Mouse (Mus musculus) heart, embryonic 14.5 days (tissue): ENCODE results near the gene Bnip1. TPM values are rescaled to one million over a fixed set of nuclear protein-coding genes. Genes with fewer than 3 reads are reported as not detected.

Experiments used
- ATAC-seq: fragments of 200-750 bp; cut with Nextera tagmentation; 2 replicates; pipeline ENCODE4 v1.8.0; 2017; ENCODE audit warnings: low read depth, moderate TSS enrichment; ENCODE audit not compliant: insufficient number of reproducible peaks, insufficient read depth, low FRiP score
- H3K27ac ChIP-seq, 2 experiments: fragments of 200-500 bp in 1 of 2; fragments of 300-500 bp in 1 of 2; sonication (generic) in 1 of 2; replicated peaks in 1 of 2; 2 replicates each; pipeline ENCODE4 v1.5.1; 2012 to 2014; ENCODE audit warnings: low read depth in 2 of 2, low read length in 2 of 2, control low read depth in 1 of 2, mild to moderate bottlenecking in 1 of 2, mixed read lengths in 1 of 2; ENCODE audit not compliant: control insufficient read depth in 1 of 2, insufficient read depth in 1 of 2
- H3K27me3 ChIP-seq: fragments of 300-500 bp; sonication (generic); 2 replicates; pipeline ENCODE4 v1.6.1; 2014; ENCODE audit warnings: mild to moderate bottlenecking, low read length, control low read depth; ENCODE audit not compliant: control insufficient read depth, insufficient read depth
- H3K36me3 ChIP-seq: fragments of 300-500 bp; sonication (generic); 2 replicates; pipeline ENCODE4 v1.6.1; 2014; ENCODE audit warnings: mild to moderate bottlenecking, control low read depth, low read length, mixed read lengths; ENCODE audit not compliant: control insufficient read depth, insufficient read depth
- H3K4me1 ChIP-seq, 2 experiments: fragments of 200-500 bp in 1 of 2; fragments of 300-500 bp in 1 of 2; sonication (generic) in 1 of 2; 2 replicates each; pipeline ENCODE4 v1.6.1; 2012 to 2014; ENCODE audit warnings: low read length in 2 of 2, control low read depth in 1 of 2, mixed read lengths in 1 of 2; ENCODE audit not compliant: control insufficient read depth in 2 of 2, insufficient read depth in 2 of 2
- H3K4me2 ChIP-seq: fragments of 300-500 bp; sonication (generic); 2 replicates; pipeline ENCODE4 v1.6.1; 2014; ENCODE audit warnings: mild to moderate bottlenecking, low read length
- H3K4me3 ChIP-seq, 2 experiments: fragments of 200-500 bp in 1 of 2; fragments of 300-500 bp in 1 of 2; sonication (generic) in 1 of 2; 2 replicates each; pipeline ENCODE4 v1.5.1; 2012 to 2014; ENCODE audit warnings: low read length in 2 of 2, mild to moderate bottlenecking in 2 of 2, control low read depth in 1 of 2, low read depth in 1 of 2, moderate library complexity in 1 of 2; ENCODE audit not compliant: control insufficient read depth in 1 of 2, insufficient read depth in 1 of 2
- H3K9ac ChIP-seq: fragments of 300-500 bp; sonication (generic); 2 replicates; pipeline ENCODE4 v1.6.1; 2014; ENCODE audit warnings: mild to moderate bottlenecking, low read length
- H3K9me3 ChIP-seq: fragments of 300-500 bp; sonication (generic); 2 replicates; pipeline ENCODE4 v1.6.1; 2016; ENCODE audit warnings: low read length, control low read depth; ENCODE audit not compliant: control insufficient read depth
- WGBS: fragments of 180-500 bp; shearing (Covaris S2); extraction: QIAGEN DNeasy Blood & Tissue Kit; methylation state at CpG from one replicate; pipeline ENCODE4 v1.1.7; 2014; 5-methylcytosine and 5-hydroxymethylcytosine counted together
- polyA plus RNA-seq: library from polyadenylated mRNA; unstranded; fragments of >200 nt; fragmentation: Nextera tagmentation; extraction: Ambion mirVana; gene quantifications from 2 replicates; pipeline ENCODE4 v1.2.1, GENCODE M21; 2014

Gene Bnip1
- polyA plus RNA-seq, 1 experiment from 2014 or later: 54.9 TPM

- no peak for ATAC-seq
- 10% methylated on average over 7 of the region's 7 CpGs for WGBS
- Histone ChIP-seq H3K27me3 (peaks cover 50% of the 10 kb centered on the region), H3K4me3 (peak overlapping the region; percentile 63 to 81), H3K27ac (peak overlapping the region; percentile 76 to 97), H3K9ac (peak overlapping the region; percentile 100), H3K4me2 (peak overlapping the region; percentile 84), H3K4me1 (peaks cover 3 to 8% of the 10 kb centered on the region in 2 experiments; a peak in 3 of 4 replicates), H3K36me3 (peaks cover 60% of the 10 kb centered on the region), H3K9me3 (no peaks in the 10 kb centered on the region; the same call in 1 of the 2 replicates)
Measured at GRCm38 (mm10) chr17:26837546-26837985, 56.7 kb downstream of the Bnip1 start.

DNA sequence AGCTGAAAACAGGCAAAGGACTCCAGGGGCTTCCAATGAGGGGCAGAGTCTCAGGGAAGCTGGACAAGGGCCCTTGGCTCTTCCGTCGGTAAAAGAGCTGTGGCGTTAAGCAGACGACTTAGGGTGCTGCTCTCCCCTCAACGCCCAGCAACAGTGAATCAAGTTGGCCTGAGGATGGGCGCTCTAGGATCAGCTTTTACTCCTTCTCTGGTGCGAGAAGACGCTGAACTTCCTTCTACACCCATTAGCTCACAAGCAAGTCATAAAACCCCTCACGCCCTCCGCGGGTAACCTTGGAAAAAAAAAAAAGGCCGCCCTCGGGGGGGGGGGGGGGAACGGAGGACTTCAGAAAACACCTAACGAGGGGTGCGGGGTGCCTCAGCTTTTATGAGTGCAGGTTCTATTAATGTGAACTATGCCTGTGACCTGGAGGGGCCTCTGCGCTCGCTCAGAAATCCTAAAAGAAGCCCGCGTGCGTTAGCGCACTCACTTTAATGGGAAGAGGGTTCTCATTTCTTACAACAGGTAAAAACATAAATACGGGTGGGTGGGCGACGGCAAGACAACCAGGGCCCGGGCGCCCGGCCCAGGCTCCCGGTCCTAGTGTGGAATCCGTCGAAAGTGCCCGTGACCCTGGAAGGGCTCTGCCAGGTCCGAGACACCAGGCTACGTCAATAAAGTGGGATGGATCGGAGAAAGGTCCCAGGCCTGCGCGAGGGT is 57.5 kb downstream of the Bnip1 start:
- H3K4me1 ChIP-seq: peaks cover 3 to 12% of the 10 kb centered on the region in 2 experiments; a peak in 3 of 4 replicates

GRCm38 (mm10) chr17:26838911-26839717 is 58.2 kb downstream of the Bnip1 start:
- WGBS: 2% methylated on average over 86 of the region's 87 CpGs
- peaks cover 49% of the 10 kb centered on the region for H3K36me3 ChIP-seq
- ATAC-seq: no peak

More for the DNA sequence above, 57.5 kb downstream of the Bnip1 start:
- peak overlapping the region; percentile 84 for H3K4me2 ChIP-seq
- H3K36me3 ChIP-seq: peaks cover 57% of the 10 kb centered on the region
- H3K9me3 ChIP-seq: no peaks in the 10 kb centered on the region; the same call in 1 of the 2 replicates
- peak overlapping the region; percentile 63 to 81 for H3K4me3 ChIP-seq
- peak overlapping the region; percentile 69 to 97 for H3K27ac ChIP-seq
- no peak for ATAC-seq
- peaks cover 54% of the 10 kb centered on the region for H3K27me3 ChIP-seq
- peak overlapping the region; percentile 100 for H3K9ac ChIP-seq
- WGBS: 6% methylated on average over 37 of the region's 37 CpGs

GRCm38 (mm10) chr17:26839718-26840438 is 59.0 kb downstream of the Bnip1 start:
- Histone ChIP-seq H3K4me3 (peak overlapping the region; percentile 63 to 81), H3K36me3 (peaks cover 42% of the 10 kb centered on the region), H3K4me2 (peak overlapping the region; percentile 84), H3K27me3 (peaks cover 54% of the 10 kb centered on the region), H3K27ac (peak overlapping the region; percentile 81 to 97), H3K9ac (peak overlapping the region; percentile 100), H3K9me3 (no peaks in the 10 kb centered on the region), H3K4me1 (peaks cover 3 to 12% of the 10 kb centered on the region in 2 experiments; a peak in 3 of 4 replicates)
- no peak for ATAC-seq
- WGBS: 3% methylated on average over 26 of the region's 26 CpGs

More at GRCm38 (mm10) chr17:26838911-26839717, 58.2 kb downstream of the Bnip1 start:
- Histone ChIP-seq H3K9ac (peak overlapping the region; percentile 100), H3K4me3 (peak overlapping the region; percentile 63 to 81), H3K4me2 (peak overlapping the region; percentile 84), H3K9me3 (no peaks in the 10 kb centered on the region), H3K4me1 (peaks cover 3 to 12% of the 10 kb centered on the region in 2 experiments; a peak in 3 of 4 replicates), H3K27me3 (peaks cover 54% of the 10 kb centered on the region), H3K27ac (peak overlapping the region; percentile 81 to 97)

- Histone ChIP-seq H3K27ac (peak overlapping the region; percentile 81 to 97), H3K36me3 (peaks cover 37% of the 10 kb centered on the region)
Measured at GRCm38 (mm10) chr17:26840439-26840780, 59.5 kb downstream of the Bnip1 start.

DNA sequence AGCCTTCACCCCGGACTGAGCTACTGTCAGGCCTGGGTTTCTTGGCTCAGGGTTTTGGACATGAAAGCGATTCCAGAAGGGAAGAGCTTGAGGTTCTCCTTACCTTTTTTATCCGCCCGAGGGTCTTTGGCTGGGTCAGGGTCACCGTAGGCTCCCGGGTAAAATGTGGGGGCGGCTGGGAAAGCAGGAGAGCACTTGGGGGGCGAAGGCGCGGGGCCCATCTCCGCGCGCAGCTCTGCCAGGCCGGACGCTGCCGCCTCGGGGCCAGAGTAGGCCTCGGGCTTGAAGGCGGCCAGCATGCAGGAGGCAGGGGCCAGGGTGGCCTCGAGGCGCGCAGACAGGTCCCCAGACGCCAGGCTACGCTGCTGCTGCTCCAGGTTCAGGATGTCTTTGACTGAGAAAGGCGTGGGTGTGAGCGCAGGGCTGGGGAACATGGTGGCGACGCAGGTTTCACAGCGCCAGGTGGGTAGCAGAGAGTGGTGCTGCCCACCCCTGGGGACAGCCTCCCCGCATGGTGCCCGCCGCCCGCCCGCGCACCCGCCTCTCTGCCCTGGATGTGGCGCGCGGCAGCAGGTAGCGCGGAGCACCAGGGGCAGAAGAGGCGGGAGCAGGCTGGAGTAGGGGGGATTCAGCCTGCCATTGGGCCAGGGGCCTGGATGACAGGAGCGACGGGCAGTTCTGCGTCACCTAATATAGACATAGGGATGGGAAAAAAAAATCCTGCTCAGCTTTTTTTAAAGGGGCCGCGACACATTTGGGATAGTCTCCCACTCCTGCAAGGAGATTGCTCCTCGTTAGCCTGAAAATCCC is 60.3 kb downstream of the Bnip1 start:
- Histone ChIP-seq H3K27me3 (peaks cover 57% of the 10 kb centered on the region), H3K9me3 (no peaks in the 10 kb centered on the region), H3K4me3 (peak overlapping the region; percentile 63 to 81), H3K27ac (peak overlapping the region; percentile 97), H3K36me3 (peaks cover 33% of the 10 kb centered on the region), H3K4me1 (peaks cover 0 to 8% of the 10 kb centered on the region in 2 experiments; a peak in 2 of 4 replicates), H3K4me2 (peak overlapping the region; percentile 79), H3K9ac (peak overlapping the region; percentile 100)
- peak; percentile 91 for ATAC-seq
- under 1% methylated on average over 47 of the region's 48 CpGs for WGBS

More at GRCm38 (mm10) chr17:26840439-26840780, 59.5 kb downstream of the Bnip1 start:
- WGBS: 11% methylated on average over 9 of the region's 9 CpGs
- no peak for ATAC-seq
- Histone ChIP-seq H3K4me1 (peaks cover under 1 to 6% of the 10 kb centered on the region in 2 experiments; a peak in 2 of 4 replicates), H3K4me3 (peak overlapping the region; percentile 63 to 81), H3K9me3 (no peaks in the 10 kb centered on the region), H3K9ac (peak overlapping the region; percentile 100), H3K4me2 (peak overlapping the region; percentile 84), H3K27me3 (peaks cover 54% of the 10 kb centered on the region)
